Mouse (Mus musculus) T-cell, adult 2 months (primary cell): ENCODE data around the gene Pou1f1.

ENCODE experiments used
- DNase-seq: peaks from one replicate; pipeline ENCODE4 v3.0.0; 2022; ENCODE audit warnings: low spot score

Pou1f1 gene

DNA sequence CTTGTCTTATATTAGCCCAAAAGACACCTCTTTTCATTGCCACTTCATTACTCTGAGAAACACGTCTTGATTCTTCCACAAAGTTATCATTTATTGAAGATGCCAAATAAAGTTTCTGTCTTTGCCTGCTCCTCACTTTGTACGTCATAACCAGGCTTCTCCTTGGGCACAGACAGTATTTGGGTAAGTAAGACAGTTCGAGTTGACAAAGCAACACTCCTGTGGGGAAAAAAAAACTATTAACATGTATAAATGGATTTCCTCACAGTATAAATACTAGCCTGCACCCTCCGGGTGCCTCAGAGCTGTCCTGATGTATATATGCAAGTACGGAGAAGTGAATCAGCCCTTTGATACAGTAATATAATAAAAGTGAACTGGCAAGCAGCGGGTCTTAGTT, at the start of gene Pou1f1:
Gene Pou1f1, plus strand, starts transcription at position 301 of the 400 bp plus-strand sequence.
- no peak for DNase-seq

DNA sequence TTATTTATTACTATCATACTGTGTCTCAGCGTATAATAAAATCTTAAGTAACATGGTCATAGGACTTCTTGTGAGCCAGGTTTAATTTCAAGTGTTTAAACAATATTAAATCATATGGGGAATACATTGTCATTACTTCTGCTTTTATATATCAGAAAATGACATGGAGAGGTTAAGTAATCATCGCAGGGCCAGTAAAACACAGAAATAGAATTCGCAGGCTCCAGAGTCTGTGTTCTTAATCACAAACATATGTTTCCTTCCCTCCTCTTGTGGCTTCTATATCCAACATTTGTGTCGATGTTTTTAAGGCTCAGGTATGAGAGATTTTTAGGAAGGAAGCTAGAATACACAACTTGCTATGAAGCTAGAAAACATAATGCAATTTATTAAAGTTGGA, 49.7 kb upstream of the Pou1f1 start:
- DNase-seq = no peak

- peak; percentile 5 for DNase-seq
Measured at GRCm38 (mm10) chr16:65472472-65473001, 47.8 kb upstream of the Pou1f1 start.

DNA sequence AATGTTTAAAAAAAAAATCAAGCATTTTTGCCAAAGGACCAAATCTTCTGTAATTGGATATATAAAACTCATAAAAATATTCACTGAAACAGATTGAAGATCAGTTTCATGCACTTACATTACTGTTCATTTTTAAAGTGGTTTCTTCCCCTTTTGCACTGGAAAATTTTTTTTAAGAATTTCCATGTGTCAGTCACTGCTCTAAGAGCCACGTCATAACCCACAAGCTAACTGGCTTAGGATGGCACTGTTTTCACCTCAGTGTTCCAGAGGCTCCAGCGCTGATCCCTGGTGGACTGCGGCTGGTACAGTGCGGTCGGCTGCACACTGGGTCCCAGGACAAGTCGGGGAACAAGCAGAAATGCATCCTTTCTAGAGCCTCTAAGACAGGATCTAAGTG, 34.6 kb upstream of the Pou1f1 start:
- no peak for DNase-seq

GRCm38 (mm10) chr16:65496030-65496429, 24.3 kb upstream of the Pou1f1 start:
- no peak for DNase-seq

- peak; percentile 6 for DNase-seq
Measured at GRCm38 (mm10) chr16:65497049-65497448, 23.3 kb upstream of the Pou1f1 start.

- DNase-seq = no peak
Measured at GRCm38 (mm10) chr16:65514223-65514622, 6.1 kb upstream of the Pou1f1 start.

DNA sequence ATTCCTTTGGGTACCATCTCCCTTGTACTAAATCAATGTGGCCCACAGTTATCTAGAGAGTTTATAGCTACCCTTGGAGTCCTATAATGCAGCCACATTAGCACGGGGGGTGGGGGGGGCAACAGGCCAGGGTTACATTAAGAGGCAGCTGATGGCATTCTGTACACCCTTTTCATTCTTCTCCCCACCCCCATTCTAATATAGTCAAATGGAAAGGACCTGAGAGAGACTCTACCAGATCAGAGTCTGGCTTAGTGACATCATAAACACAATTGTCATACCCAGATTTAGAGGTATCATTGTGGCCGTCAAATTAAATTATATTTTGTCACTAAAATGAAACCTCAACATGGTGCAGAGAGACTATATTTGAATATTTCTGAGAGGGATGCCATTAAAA, 5.7 kb downstream of the Pou1f1 start:
- DNase-seq = no peak

GRCm38 (mm10) chr16:65526695-65527094, 6.4 kb downstream of the Pou1f1 start:
- DNase-seq = no peak

DNA sequence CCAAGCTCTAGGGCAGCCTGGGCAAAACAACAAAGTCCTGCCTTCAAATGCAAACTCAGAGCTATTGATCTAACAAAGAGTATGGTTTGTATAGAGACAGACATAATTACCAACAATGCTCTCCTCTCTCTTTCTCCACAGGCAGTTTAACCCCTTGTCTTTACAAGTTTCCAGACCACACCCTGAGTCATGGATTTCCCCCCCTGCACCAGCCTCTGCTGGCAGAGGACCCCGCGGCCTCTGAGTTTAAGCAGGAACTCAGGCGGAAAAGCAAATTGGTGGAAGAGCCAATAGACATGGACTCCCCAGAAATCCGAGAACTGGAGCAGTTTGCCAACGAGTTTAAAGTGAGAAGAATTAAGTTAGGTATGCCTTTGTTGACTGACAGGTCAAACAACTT, 9.3 kb downstream of the Pou1f1 start:
- DNase-seq = no peak

DNA sequence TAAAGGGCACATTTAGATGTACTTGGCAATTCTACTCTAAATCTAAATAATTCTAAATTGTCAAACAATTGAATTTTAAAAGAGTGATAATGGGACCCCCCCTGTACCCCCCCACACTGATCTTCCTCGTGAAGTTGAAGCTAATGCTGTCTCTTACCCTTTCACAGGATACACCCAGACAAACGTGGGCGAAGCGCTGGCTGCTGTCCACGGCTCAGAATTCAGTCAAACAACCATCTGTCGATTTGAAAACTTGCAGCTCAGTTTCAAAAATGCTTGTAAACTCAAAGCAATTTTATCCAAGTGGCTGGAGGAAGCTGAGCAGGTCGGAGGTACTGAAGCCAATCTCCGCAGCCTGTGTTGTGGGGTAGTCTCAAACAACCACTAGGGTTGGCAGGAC, 11.4 kb downstream of the Pou1f1 start:
- DNase-seq = no peak

DNA sequence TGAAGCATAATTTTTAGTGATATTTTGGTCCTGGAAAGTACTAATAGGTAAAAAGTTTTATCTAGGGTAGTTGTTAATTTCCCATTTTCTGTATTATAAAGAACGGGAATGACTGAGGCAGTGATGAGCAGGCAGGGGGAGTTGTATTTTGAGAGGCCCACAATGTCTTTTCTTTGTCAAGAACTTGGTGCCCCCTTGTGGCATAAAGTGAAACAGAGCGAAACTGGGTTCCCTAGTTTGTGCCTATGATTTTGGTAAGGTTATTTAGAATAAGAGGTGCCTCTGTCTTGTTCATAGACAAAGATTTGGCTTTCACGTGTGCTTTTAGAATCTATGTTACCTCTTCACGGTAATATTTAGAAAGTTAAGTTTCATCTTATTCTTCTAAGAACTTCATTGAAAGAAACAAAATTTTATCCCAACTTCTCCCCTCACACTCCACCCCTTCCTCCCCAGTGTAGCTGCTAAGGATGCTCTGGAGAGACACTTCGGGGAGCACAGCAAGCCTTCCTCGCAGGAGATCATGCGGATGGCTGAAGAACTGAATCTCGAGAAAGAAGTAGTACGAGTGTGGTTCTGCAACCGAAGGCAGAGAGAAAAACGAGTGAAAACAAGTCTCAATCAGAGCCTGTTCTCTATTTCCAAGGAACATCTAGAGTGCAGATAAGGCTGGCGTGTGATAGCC, 13.1 kb downstream of the Pou1f1 start:
- peak; percentile 8 for DNase-seq

DNA sequence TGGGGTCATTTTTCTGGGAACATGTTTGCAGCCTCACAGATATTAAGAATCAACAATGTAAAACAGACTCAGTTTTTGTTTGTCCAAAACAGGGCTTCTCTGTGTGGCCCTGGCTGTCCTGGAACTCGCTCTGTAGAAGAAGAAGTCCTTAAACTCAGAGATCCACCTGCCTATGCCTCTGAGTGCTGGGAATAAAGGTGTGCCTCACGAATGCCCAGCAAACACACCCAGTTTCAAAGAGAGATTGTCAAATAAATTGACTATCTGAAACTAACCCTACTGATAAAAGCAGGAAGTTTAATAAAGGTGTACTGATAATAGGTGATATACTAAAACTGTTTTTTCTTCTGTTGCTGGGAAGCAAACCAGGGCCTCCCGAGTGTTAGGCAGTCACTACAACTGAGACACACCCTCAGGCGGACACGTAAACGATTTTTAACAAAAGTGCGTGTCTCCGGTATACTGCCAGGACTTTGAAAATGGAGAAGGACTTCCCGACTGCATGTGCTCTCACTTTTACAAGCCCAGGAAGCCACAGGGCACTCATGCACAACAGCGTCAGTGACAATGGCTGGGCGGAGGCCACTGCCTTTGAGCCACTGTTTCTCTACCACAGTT, 23.5 kb downstream of the Pou1f1 start:
- no peak for DNase-seq

GRCm38 (mm10) chr16:65548960-65549359, 28.6 kb downstream of the Pou1f1 start:
- no peak for DNase-seq

DNA sequence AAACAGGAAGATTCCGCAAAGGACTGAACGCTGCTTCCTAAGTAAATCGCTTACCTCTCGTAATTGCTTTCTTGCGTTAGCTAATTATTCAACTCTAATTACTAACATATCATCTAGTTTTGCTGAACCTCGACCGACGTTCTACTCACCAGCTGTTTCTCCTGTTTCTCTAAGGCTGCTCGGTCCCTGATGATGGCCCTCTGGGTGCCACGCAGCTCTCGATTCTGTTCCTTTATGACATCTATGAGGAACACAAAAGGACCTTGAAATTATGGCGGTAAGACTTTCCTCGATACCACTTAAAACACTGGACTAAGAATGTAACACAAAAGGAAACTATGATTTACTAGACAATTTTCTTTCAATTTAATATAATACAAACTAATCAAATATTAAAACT, 30.5 kb downstream of the Pou1f1 start:
- no peak for DNase-seq

DNA sequence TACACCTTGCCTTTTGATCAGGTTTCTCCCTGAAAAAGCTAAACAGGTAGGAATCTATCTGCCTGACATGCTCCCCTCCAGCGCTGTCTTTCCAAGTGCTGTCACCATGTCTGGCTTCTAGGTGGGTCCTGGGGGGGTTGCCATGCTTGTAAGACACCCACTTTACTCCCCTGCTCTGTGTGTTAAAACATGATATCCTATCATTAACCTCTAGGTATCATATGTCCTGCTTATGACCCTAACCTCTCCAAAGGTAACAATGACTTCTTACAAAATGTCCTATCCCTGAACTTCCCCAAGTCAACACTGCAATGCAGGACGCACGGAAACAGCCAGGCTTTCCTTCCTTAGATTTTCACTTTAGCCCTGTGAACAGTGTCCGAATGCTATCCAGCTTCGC, 34.0 kb downstream of the Pou1f1 start:
- no peak for DNase-seq

DNA sequence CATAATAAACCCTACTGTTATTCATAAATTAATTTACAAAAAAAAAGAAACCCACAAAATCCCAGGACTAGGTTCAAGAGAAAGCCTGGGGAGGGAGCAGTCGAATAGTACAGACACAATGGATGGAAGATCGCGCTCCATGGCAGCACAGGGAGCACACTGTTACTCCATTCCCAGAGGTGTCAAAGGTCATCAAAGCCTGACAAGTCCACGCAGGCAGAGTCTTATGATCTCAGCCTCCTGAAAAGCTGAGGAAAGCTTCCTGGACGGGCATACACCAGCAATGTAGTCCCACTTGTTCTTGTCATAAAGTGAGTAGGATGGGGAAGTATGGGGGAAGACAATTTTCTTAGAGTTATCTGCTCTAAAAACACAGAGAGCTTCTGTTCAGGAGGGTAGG, 37.1 kb downstream of the Pou1f1 start:
- no peak for DNase-seq

- DNase-seq = no peak
Measured at GRCm38 (mm10) chr16:65559591-65559990, 39.3 kb downstream of the Pou1f1 start.

- peak; percentile 1 for DNase-seq
Measured at GRCm38 (mm10) chr16:65560996-65561962, 41.0 kb downstream of the Pou1f1 start.

DNA sequence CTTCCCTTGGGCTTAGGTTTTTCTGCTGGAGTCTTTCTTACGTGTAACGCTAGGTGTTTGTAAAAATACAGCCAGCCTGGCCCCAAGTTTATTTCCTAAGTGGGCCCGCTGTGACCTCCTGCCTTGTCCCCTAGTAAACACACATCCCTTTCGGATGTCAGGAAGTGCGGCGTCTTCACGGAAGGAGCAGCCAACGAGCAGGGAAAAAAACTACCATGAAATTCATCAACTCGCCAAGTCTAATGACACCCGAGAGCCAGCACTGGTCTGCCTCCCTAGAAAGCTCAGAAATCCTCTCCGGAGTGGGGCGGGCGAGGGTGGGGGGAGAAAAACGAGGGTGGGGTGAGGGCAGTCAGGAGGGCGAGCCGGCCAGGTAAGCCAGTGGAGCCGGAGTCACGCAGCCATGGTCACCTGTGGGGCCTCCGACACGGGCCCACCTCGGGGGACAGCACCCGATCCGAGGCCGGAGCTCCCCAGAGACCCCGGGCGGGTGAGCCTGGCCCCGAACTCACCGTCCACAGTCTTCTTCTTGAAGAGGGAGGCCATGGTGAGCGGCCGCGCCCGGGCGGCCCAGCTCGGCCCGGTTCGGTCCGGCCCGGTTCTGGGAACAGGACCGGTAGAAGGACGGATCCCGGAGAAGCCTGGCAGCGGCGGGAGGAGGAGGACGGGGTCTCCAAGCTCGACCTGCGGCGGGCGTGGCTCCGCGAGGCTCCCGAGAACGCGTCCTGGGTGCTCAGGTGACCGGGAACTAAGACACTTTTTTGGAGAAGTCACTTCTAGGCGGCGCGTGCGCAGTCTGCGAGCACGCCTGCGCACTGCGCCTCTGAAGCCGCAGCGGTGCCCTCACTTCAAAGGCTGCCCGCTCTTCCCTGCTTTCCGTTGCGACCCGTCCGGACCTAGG, 41.9 kb downstream of the Pou1f1 start, which contains the start of gene Chmp2b:
Gene Chmp2b, minus strand, starts transcription at position 764 of the 901 bp plus-strand sequence.
- peak; percentile 83 for DNase-seq

- no peak for DNase-seq
Measured at GRCm38 (mm10) chr16:65562864-65563206, 42.5 kb downstream of the Pou1f1 start.
